Mouse (Mus musculus) left cerebral cortex, adult 18-20 months (tissue): ENCODE data around the gene Oscar. TPM values are rescaled to one million over a fixed set of nuclear protein-coding genes. Genes with fewer than 3 reads are reported as not detected.

Experiments
- DNase-seq, 2 experiments: peaks; one replicate each; pipeline ENCODE4 v3.0.0; 2021 to 2022; ENCODE audit warnings: low spot score in 2 of 2, mixed read lengths in 1 of 2
- long read RNA-seq, 2 experiments: library from polyadenylated mRNA; stranded (forward); transcript quantifications; one replicate each; pipeline ENCODE4 v2.0.0; 2021
- total RNA-seq, 2 experiments: library from RNA; stranded (reverse); gene quantifications; 2 replicates each; pipeline ENCODE4 v1.2.3; 2021

Oscar gene
- 1 to 10 TPM in 1 of 2 experiments, under 1 TPM in 1; 0.87 to 1.1 TPM for total RNA-seq
- long read RNA-seq, experiment 1, partial matches to known transcripts, result 0 of 1 reads
- long read RNA-seq, experiment 1, other reads (novel, unspliced or antisense), result 1 of 1 reads
- long read RNA-seq, experiment 2, result 0 reads

DNA sequence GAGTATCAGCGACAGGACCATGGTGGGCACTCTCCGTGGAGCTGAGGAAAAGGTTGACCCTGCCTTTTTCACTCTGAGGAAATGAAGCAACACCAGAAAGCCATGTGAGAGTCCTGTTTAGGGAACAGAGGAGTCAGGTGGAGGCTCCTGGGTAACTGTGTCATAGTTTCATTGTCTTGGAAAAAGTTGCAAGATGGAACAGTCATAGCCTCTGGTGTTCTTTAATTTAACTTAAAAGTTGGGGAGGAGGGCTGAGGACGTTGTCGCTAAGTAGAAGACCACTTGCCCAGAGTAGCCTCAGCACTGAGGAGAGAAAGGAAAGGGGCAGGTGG lies at the start of gene Oscar:
TSS of gene Oscar (minus strand) at position 101 of the 332 bp plus-strand sequence.
- DNase-seq, result no peak

DNA sequence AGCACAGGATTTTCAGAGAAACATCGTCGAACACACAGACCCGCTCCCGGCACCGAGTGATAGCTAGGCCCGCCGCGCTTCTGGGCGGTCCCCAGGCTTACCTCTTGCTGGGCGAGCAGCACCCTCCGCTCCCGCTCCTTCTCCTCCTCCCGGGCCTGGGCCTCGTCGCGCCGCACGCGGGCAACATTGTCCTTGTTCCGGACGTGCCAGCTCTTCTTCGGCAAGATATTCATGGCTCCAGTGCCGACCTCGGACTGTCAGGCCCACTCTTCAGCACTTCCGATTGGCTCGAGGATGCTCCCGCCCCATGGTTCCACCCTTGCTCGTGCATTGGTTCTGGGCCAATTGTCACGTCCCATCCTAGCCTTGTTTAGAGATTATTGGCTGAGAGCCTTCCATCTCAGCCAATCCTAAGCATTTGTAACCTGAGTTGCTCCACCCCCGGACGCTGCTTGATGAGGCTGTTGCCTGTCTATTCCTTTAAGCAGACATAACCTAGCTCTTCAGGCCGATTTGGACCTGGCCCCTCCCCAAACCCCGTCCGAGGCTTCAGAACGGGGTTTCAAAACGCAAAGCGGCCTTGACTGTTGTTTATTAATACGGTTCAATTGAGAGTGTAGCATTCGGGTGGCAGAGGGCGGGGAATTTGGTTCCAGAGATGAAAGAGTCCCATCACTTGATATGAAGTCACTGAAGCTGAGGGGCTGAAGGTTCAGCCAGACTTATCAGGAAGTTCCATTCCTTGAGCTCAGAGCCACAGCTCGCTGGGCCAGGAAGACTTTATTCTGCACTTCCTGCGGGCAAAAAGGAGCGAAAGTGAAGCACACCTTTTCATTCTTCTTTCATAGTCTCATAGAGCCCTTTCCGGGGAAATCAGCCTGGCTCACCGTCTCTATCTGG lies 49.5 kb upstream of the Oscar start, which contains the start of gene Leng1:
TSS of gene Leng1 (minus strand) at position 626 of the 900 bp plus-strand sequence.
- peak; percentile 96 to 97 for DNase-seq

DNA sequence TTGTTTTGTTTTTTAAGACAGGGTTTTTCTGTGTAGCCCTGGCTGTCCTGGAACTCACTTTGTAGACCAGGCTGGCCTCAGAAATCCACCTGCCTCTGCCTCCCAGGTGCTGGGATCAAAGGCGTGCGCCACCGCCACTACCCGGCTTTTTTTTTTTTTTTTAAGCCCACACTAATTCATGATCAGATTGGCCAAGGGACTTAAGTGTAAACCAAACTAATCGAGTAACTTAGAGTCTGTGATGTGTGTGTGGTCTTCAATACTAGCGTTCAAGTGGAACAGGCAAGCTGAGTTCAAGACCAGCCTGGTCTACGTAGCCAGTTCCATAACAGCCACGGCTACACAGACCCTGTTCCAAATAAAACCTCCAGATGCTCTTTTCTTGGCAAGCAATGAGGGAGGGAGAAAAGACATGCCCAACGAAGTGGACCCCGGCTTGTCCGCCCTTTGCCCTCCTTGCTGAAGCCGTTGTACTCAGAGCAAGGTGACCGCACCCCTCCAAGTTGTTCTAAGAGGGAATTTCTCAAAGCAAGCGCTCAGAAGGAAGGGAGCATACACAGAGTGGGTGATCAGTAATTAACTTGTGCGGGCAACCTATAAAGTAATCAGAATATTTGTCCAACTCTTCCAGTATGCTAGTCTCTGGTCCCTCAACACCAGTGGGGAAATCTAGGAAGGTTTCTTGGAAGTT lies 48.7 kb upstream of the Oscar start:
- no peak for DNase-seq

GRCm38 (mm10) chr7:3658578-3658977 lies 42.6 kb upstream of the Oscar start:
- no peak for DNase-seq

- DNase-seq, result no peak
Measured at GRCm38 (mm10) chr7:3656966-3657365, 41.0 kb upstream of the Oscar start.

DNA sequence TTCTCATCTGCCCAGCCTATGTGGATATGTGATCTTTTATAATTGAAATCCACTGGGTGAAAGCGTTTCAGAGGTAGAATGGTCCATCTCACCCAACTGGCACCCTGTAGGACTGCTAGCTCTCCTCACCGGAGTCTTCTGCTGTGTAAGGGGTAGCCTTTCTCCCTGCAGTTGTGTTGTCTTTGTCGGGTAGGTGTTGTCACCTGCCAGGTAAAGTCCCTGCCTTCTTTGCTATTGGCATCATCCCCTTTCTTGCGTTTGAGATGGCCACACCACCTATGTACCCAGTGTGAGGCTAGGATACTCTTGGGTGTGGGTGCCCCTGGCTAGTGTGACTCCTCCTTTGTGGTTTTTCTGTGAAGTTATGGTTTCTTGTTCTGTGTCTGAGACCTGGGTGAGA lies 30.7 kb upstream of the Oscar start:
- DNase-seq, result no peak

DNA sequence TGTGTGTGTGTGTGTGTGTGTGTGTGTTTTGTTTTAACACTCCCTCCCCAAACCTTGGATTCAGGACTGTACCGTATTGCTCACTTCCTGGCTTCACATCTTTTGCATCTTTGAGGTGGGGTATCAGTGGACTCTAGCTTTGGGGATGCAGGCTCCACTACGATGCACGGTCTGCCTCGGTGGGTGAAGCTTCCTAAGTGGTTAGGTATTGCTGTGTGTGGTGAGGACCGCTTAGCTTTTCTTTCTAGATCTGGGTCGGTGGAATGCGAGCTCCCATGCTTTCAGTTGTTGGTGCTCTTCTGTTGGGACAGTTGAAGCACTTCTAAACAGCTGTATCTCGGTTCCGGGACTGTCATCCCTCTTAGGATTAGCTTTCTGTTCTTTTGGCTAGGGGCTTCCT lies 30.2 kb upstream of the Oscar start:
- no peak for DNase-seq

DNA sequence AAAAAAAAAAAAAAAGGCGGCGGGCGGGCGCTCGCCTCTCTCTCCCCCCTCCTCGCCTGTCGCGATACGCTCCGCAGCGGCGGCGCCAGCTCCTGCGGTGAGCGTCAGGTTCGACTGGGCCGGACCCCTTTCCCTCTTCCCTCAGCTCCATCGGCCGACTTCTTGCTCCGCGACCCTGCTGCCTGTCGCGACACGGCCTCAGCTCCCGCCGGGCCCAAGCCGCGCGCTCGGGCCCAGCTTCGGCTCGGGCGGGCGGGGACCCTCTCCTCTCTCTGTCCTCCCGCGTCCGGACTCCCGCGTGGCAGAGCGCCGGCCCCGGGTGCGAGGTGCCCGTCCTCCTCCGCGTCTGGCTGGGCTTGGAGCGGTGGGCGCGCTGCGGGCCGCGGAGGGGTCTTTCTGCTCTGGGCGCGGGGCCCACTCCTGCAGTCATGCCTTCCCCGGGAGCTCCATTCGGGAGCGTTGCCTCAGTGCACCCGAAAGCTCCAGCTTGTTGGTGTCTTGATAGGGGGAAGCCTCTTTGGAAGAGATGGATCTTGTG lies 29.6 kb upstream of the Oscar start:
- DNase-seq, result peak in 1 of 2 experiments; percentile 30

DNA sequence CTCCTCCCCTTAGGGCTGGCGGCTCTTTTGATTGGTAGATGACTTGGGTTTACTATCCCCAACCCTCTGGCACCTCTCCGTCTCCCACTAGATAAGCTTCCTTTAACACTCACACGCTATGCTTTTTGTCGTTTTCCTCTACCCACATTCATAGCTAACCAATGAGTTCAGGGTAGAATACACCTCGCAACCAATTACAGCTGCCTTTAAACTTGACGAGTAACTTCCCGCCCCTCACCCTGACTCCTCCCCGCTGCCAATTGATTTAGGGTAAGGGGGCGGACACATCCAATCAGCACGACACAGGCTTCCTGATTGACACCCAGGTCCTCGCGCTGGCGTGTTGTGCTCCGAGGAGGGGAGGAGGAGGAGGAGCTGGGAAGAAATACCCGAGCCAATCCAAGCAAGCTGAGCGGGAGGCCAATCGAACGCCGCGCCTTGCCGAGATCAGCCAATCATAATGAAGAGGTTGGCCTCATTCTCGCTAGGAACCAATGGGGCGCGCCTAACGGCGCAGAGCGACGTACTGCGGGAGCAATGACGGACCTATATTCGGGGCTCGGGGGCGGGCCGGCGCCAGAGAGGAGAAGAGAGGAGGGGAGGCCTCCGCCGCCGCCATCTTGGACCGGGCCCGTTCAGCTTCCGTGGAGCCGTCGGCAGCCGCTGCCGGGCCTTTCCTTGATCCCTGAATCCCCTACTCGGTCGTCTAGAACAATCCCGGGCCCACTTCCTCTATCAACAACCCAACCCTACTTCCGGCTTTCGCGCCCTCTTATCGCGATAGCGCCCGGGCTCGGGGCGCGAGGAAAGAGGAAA lies 28.9 kb upstream of the Oscar start, which contains the start of gene Cnot3:
TSS of gene Cnot3 (plus strand) at position 597 of the 816 bp plus-strand sequence.
- DNase-seq, result peak; percentile 95 to 98

GRCm38 (mm10) chr7:3644348-3644671 lies 28.4 kb upstream of the Oscar start:
- DNase-seq, result no peak

- no peak for DNase-seq
Measured at GRCm38 (mm10) chr7:3643843-3644242, 27.9 kb upstream of the Oscar start.

DNA sequence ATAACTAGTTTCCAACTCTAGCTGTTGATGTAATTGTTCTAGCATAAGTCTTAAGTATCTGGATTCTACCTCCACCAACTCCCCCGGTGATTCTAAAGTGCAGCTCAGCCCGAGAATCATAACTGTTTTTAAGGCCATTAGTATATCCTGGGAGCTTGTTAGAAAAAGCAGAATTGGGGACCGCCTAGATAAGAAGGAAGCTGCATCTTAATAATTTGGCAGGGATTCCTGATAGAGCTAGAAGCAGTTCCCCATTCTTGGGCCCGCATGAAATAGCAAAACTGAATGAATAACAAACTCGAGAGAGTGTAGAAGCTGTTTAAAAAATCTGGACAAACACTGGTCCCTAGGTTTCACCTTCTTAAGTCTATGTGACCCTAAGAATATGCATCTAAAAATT lies 27.5 kb upstream of the Oscar start:
- DNase-seq, result no peak

GRCm38 (mm10) chr7:3630478-3630815 lies 14.5 kb upstream of the Oscar start:
- DNase-seq, result no peak

DNA sequence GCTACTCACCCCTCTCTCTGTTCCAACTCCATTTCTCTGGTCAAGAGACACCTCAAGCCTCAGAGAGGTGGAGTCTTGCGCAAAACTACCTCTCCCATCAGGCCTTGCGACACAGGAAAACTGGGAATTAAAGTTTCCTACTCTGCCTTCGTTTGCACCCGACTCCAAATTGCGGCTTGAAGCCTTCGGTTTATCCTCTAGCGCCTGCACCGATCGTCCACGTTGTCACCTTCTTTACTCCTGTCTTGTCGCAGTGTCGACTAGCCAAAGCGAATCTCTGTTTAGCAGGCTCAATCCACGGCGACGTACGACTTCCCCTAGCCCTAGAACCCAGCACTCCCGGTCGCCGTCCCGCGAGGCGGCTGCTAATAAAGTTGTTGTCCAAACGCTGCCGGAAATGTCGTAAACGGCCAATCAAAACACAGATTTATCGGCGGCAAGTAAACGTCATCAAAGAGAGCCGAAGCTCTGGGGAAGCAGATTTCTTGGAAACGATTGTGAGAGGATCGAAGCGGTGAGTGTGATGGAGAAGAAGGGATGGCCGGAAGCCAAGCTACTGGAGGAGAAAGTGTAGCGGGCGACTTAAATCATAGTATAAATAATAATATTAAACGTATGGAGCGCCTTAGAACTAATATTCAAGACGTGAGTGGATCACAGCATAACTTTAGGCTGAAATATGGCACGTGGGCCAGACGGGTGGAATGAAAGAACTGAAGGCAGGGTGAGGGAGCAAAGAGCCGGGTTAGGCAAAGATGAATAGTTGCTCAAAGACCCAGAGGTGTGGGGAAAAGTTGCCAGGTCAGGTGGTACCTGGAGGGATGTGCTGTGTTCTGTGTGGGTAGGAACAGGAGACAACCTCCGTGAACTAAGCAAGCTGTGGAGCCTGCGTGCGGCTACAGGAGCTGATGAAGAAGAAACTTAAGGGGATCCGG lies 13.9 kb upstream of the Oscar start, which contains the start of the genes Tfpt and Prpf31:
TSS of gene Tfpt (minus strand) at position 387 of the 935 bp plus-strand sequence.
TSS of gene Prpf31 (plus strand) at position 443 of the 935 bp plus-strand sequence.
- DNase-seq, result peak; percentile 93 to 95

DNA sequence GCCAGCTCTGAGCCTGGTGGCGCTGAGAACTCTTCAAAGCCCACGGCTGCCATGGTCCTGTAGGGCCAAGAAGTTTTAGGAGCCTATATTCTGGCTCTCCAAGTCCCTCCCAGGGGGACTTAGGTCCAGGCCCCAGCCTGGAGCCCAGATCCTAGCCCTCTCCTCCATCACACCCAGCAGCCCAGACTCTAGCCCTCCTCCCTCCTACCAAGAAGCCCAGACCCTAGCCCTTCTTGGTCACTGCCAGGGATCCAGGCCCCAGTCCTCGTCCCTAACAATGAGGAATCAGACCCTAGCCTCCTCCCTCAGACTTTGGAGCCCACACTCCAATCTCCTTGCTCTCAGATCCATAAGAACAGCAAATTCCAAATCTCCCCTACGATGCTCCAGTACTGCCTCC lies 13.1 kb upstream of the Oscar start:
- no peak for DNase-seq

- DNase-seq, result peak; percentile 89 to 92
Measured at GRCm38 (mm10) chr7:3617242-3617995, 1.5 kb upstream of the Oscar start, which contains the start of gene Ndufa3. Gene Ndufa3 (plus strand): TSS chr7:3617373.

GRCm38 (mm10) chr7:3616389-3617241 lies 658 bp upstream of the Oscar start:
- DNase-seq, result peak in 1 of 2 experiments; percentile 49

DNA sequence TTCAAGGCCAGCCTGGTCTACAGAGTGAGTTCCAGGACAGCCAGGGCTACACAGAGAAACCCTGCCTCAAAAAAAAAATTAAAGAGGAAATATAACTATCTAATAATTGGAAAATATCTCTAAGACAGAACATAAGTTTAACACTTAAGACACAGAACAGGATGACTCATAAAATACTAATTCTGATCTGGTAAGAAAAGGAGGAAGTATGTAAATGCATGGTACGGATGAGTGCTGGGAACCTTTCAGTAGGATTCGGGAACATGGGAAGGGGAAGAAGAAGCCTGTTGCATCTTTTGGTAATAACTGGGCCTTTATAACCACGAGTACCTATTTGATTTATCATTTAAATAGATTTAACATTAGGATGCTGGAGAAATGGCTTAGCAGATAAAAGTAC lies 1.9 kb downstream of the Oscar start:
- DNase-seq, result no peak
